Mouse (Mus musculus) C2C12 (cell line): ENCODE results near the gene Mrpl12.

Source experiments
- CTCF ChIP-seq: IDR thresholded peaks from one replicate; pipeline ENCODE4 v1.5.1; 2011; ENCODE audit not compliant: control insufficient read depth, insufficient read depth, insufficient read length
- MYOD1 ChIP-seq: IDR thresholded peaks from one replicate; pipeline ENCODE4 v1.6.1; 2011; ENCODE audit warnings: low read depth; ENCODE audit not compliant: control insufficient read depth, insufficient read length
- MYOG ChIP-seq: IDR thresholded peaks from one replicate; pipeline ENCODE4 v1.6.1; 2011; ENCODE audit not compliant: control insufficient read depth, insufficient read length; ENCODE audit errors: extremely low read depth

GRCm38 (mm10) chr11:120500357-120500756 lies 15.9 kb downstream of the Mrpl12 start:
- TF ChIP-seq CTCF (no peak), MYOD1 (no peak), MYOG (no peak)
